Mouse (Mus musculus) layer of hippocampus, adult 8-10 months (tissue): ENCODE measurements at regions not wholly inside any gene's neighbourhood (a gene's known extent, or its start where the extent isn't known, plus 50 kb on each side); places are given as distances from the start of the nearest gene placed in this dataset.
A peak's percentile ranks its signal among the peaks of the same experiment; 100 is the strongest.

ENCODE experiments used
- DNase-seq, 2 experiments: peaks; one replicate each; pipeline ENCODE4 v3.0.0; 2022; ENCODE audit warnings: low spot score in 2 of 2

- no peak for DNase-seq
Measured at GRCm38 (mm10) chr1:62872771-62873170, 169.7 kb downstream of the Nrp2 start.

- no peak for DNase-seq
Measured at GRCm38 (mm10) chr1:62875631-62876030, 172.5 kb downstream of the Nrp2 start.

- no peak for DNase-seq
Measured at GRCm38 (mm10) chr1:62876685-62877084, 173.6 kb downstream of the Nrp2 start.

- no peak for DNase-seq
Measured at GRCm38 (mm10) chr1:62880882-62881291, 177.8 kb downstream of the Nrp2 start.

- DNase-seq, result no peak
Measured at GRCm38 (mm10) chr1:62881477-62881876, 178.4 kb downstream of the Nrp2 start.

- no peak for DNase-seq
Measured at GRCm38 (mm10) chr1:62882028-62882427, 178.9 kb downstream of the Nrp2 start.

- DNase-seq, result peak; percentile 46 to 57
Measured at GRCm38 (mm10) chr1:62884876-62885480, 181.9 kb downstream of the Nrp2 start.

GRCm38 (mm10) chr1:62887585-62888483 lies 184.7 kb downstream of the Nrp2 start:
- DNase-seq, result no peak

GRCm38 (mm10) chr1:62901375-62901774 lies 198.3 kb downstream of the Nrp2 start:
- peak; percentile 52 to 72 for DNase-seq

GRCm38 (mm10) chr1:62901871-62902270 lies 198.8 kb downstream of the Nrp2 start:
- DNase-seq, result no peak

GRCm38 (mm10) chr1:62902931-62903453 lies 199.9 kb downstream of the Nrp2 start:
- DNase-seq, result no peak

GRCm38 (mm10) chr1:62905739-62906138 lies 202.7 kb downstream of the Nrp2 start:
- DNase-seq, result no peak

- DNase-seq, result peak in 1 of 2 experiments; percentile 28
Measured at GRCm38 (mm10) chr1:62907243-62907642, 204.2 kb downstream of the Nrp2 start.
